Comparison of ENCODE assay signal across 8 mouse cellular contexts in the genomic region with DNA sequence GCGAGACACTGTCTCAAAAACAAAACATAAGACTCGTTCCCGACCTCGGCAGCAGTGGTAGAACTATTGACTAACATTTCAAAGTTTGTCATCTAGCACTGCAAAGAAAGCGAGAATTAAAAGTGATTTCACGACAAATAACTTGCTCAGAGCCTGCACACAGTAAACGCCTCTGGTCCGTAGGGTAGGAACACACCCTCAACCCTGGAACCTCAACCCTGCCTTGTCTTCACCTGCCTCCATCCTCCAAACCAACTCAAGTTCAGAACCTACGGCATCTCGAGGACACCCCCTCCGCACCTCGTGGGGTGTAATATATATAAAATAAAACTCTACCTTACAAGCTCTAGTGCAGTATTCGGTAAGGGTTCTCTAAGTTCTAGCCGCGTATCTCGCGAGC. TPM values are rescaled to one million over a fixed set of nuclear protein-coding genes. Genes with fewer than 3 reads are reported as not detected.
DNase-seq lines count a peak whose midpoint lies in the region; ATAC-seq and TF ChIP-seq lines count a peak whose summit lies in the region.

No protein-coding gene starts in this region.

- intact Hi-C loops in left cerebral cortex, postnatal 25 days (cut with DNase I) = no loop called here

- 6% methylated on average over 17 of the region's 17 CpGs for WGBS in heart, embryonic 11.5 days (ENCODE audit: insufficient replicate concordance)
- WGBS in forebrain, embryonic 14.5 days = 6% methylated on average over 17 of the region's 17 CpGs
- WGBS in liver, embryonic 16.5 days (ENCODE audit: insufficient replicate concordance) = 4% methylated on average over 17 of the region's 17 CpGs

- no peak for DNase-seq in heart, adult 9 months (ENCODE audit: low spot score in 2 of 2)
- no peak for DNase-seq in forebrain, embryonic 14.5 days (ENCODE audit: low spot score)
- no peak for DNase-seq in left cerebral cortex, adult 18-20 months (ENCODE audit: low spot score in 2 of 2)
- no peak for DNase-seq in adrenal gland, adult 8-10 months
- no peak for DNase-seq in left cerebral cortex, postnatal 25 days (ENCODE audit: low spot score in 2 of 2)

- no peaks in the 10 kb centered on the region for H3K9me3 ChIP-seq in heart, embryonic 11.5 days (replicated peaks; ENCODE audit: control insufficient read depth, low read length)
- H3K9me3 ChIP-seq in E14TG2a.4 (ENCODE audit: low read length) = no peaks in the 10 kb centered on the region
- H3K9me3 ChIP-seq in forebrain, embryonic 14.5 days (replicated peaks; ENCODE audit: control insufficient read depth, low read length) = no peaks in the 10 kb centered on the region
- no peaks in the 10 kb centered on the region for H3K9me3 ChIP-seq in liver, embryonic 16.5 days (replicated peaks; ENCODE audit: control insufficient read depth, low read length)

- no peak for TF ChIP-seq CTCF in E14TG2a.4 (conservative IDR thresholded peaks at IDR 0.05; ENCODE audit: low read length)

- ATAC-seq in heart, embryonic 11.5 days (replicated peaks; ENCODE audit: insufficient number of reproducible peaks, low FRiP score, low TSS enrichment) = 0 out of 2 replicates have a peak, but pooled peaks have one; percentile 27
- ATAC-seq in forebrain, embryonic 14.5 days = peak; percentile 10
- 0 out of 2 replicates have a peak, but pooled peaks have one; percentile 15 for ATAC-seq in liver, embryonic 16.5 days (ENCODE audit: low read depth)

- H3K27me3 ChIP-seq in heart, embryonic 11.5 days (ENCODE audit: control insufficient read depth, insufficient read depth, low read length) = no peaks in the 10 kb centered on the region
- H3K27me3 ChIP-seq in E14TG2a.4 (ENCODE audit: insufficient read depth, low read length) = peaks cover 4% of the 10 kb centered on the region
- H3K27me3 ChIP-seq in forebrain, embryonic 14.5 days (replicated peaks; ENCODE audit: control insufficient read depth, insufficient read depth, low read length) = no peaks in the 10 kb centered on the region
- H3K27me3 ChIP-seq in liver, embryonic 16.5 days (ENCODE audit: control insufficient read depth, insufficient read depth, low read depth, low read length) = no peaks in the 10 kb centered on the region

- peak overlapping the region; percentile 68 for H3K4me2 ChIP-seq in heart, embryonic 11.5 days
- H3K4me2 ChIP-seq in forebrain, embryonic 14.5 days (ENCODE audit: low read length) = peak overlapping the region; percentile 71
- H3K4me2 ChIP-seq in liver, embryonic 16.5 days (ENCODE audit: low read depth, low read length) = peak overlapping the region; percentile 80

- no peaks in the 10 kb centered on the region for H3K36me3 ChIP-seq in heart, embryonic 11.5 days (ENCODE audit: control insufficient read depth, insufficient read depth, low read length)
- H3K36me3 ChIP-seq in E14TG2a.4 (ENCODE audit: insufficient read depth, low read length) = peaks cover 22% of the 10 kb centered on the region
- no peaks in the 10 kb centered on the region for H3K36me3 ChIP-seq in forebrain, embryonic 14.5 days (ENCODE audit: control insufficient read depth, insufficient read depth, low read length)
- no peaks in the 10 kb centered on the region for H3K36me3 ChIP-seq in liver, embryonic 16.5 days (ENCODE audit: control insufficient read depth, insufficient read depth)

- H3K9ac ChIP-seq in heart, embryonic 11.5 days (ENCODE audit: low read depth, low read length) = peak overlapping the region; percentile 77
- H3K9ac ChIP-seq in forebrain, embryonic 14.5 days (ENCODE audit: low read length) = peak overlapping the region; percentile 65
- peak overlapping the region; percentile 67 for H3K9ac ChIP-seq in liver, embryonic 16.5 days (ENCODE audit: low read depth, low read length)

- no peak overlapping the region for H3K27ac ChIP-seq in heart, embryonic 11.5 days (ENCODE audit: low read depth, low read length)
- H3K27ac ChIP-seq in forebrain, embryonic 14.5 days (ENCODE audit: low read depth, low read length) = no peak overlapping the region
- 0 out of 2 replicates have a peak overlapping the region, but pooled peaks have one; percentile 3 for H3K27ac ChIP-seq in liver, embryonic 16.5 days (ENCODE audit: low read length)

- peaks cover 6% of the 10 kb centered on the region for H3K4me1 ChIP-seq in heart, embryonic 11.5 days (ENCODE audit: control insufficient read depth, insufficient read depth, low read length)
- peaks cover 51% of the 10 kb centered on the region for H3K4me1 ChIP-seq in E14TG2a.4 (replicated peaks; ENCODE audit: low read depth, low read length)
- peaks cover 7% of the 10 kb centered on the region for H3K4me1 ChIP-seq in forebrain, embryonic 14.5 days (ENCODE audit: control insufficient read depth, insufficient read depth, low read length)
- H3K4me1 ChIP-seq in liver, embryonic 16.5 days (ENCODE audit: control insufficient read depth, low read depth, low read length) = peaks cover 15% of the 10 kb centered on the region

- peak overlapping the region; percentile 78 for H3K4me3 ChIP-seq in heart, embryonic 11.5 days (ENCODE audit: low read depth, low read length)
- H3K4me3 ChIP-seq in E14TG2a.4 (replicated peaks; ENCODE audit: low read length) = peak overlapping the region; percentile 93
- H3K4me3 ChIP-seq in forebrain, embryonic 14.5 days (ENCODE audit: low read depth, low read length) = peak overlapping the region; percentile 74
- H3K4me3 ChIP-seq in liver, embryonic 16.5 days (ENCODE audit: low read depth, low read length) = peak overlapping the region; percentile 74

RNA-seq across cellular contexts. Expression of a gene that starts 0.4 kb away (rescaled TPM):
- polyA plus RNA-seq in heart, embryonic 11.5 days (2014; fragmentation: Nextera tagmentation; extraction: Ambion mirVana) = 12.1 and 19.8 TPM in 2 replicates
- polyA plus RNA-seq in forebrain, embryonic 14.5 days (2014; fragmentation: Nextera tagmentation; extraction: Ambion mirVana) = 17.4 and 19.0 TPM in 2 replicates
- polyA plus RNA-seq in liver, embryonic 16.5 days (2015; fragmentation: Nextera tagmentation; extraction: Ambion mirVana) = 7.9 and 8.4 TPM in 2 replicates
- total RNA-seq in left cerebral cortex, adult 18-20 months (2021) = 10 to 100 TPM; 10.5 to 12.6 TPM
- total RNA-seq in adrenal gland, adult 8-10 months (2022) = 10 to 100 TPM; 12.6 to 18.4 (median 14.0) TPM
- 10 to 100 TPM in 1 of 2 experiments, 1 to 10 TPM in 1; 9.9 to 10.5 TPM for total RNA-seq in left cerebral cortex, postnatal 25 days (2021)

RNA-seq across cellular contexts. Expression of a gene that starts 15.9 kb away (rescaled TPM):
- 0.77 and 0.93 TPM in 2 replicates for polyA plus RNA-seq in heart, embryonic 11.5 days (2014; fragmentation: Nextera tagmentation; extraction: Ambion mirVana)
- 13.1 and 15.7 TPM in 2 replicates for polyA plus RNA-seq in forebrain, embryonic 14.5 days (2014; fragmentation: Nextera tagmentation; extraction: Ambion mirVana)
- 0.06 and 0.09 TPM in 2 replicates for polyA plus RNA-seq in liver, embryonic 16.5 days (2015; fragmentation: Nextera tagmentation; extraction: Ambion mirVana)
- total RNA-seq in left cerebral cortex, adult 18-20 months (2021) = 10 to 100 TPM; 69.9 to 70.1 TPM
- 1 to 10 TPM; 5.6 to 9.2 (median 7.1) TPM for total RNA-seq in adrenal gland, adult 8-10 months (2022)
- total RNA-seq in left cerebral cortex, postnatal 25 days (2021) = 10 to 100 TPM; 78.2 to 84.6 TPM

RNA-seq across cellular contexts. Expression of a gene that starts 38.7 kb away (rescaled TPM):
- polyA plus RNA-seq in heart, embryonic 11.5 days (2014; fragmentation: Nextera tagmentation; extraction: Ambion mirVana) = 0.45 and 1.6 TPM in 2 replicates
- polyA plus RNA-seq in forebrain, embryonic 14.5 days (2014; fragmentation: Nextera tagmentation; extraction: Ambion mirVana) = 19.1 and 20.9 TPM in 2 replicates
- 76.1 and 87.5 TPM in 2 replicates for polyA plus RNA-seq in liver, embryonic 16.5 days (2015; fragmentation: Nextera tagmentation; extraction: Ambion mirVana)
- total RNA-seq in left cerebral cortex, adult 18-20 months (2021) = 10 to 100 TPM in 1 of 2 experiments, 1 to 10 TPM in 1; 9.5 to 19.9 TPM
- total RNA-seq in adrenal gland, adult 8-10 months (2022) = 1 to 10 TPM; 1.3 to 2.8 (median 1.8) TPM
- total RNA-seq in left cerebral cortex, postnatal 25 days (2021) = 10 to 100 TPM; 23.2 to 26.3 TPM

Comparison
In these comparisons a context has a peak if more than half of its experiments do, and no peak if none do; other contexts are left out.
1. RNA of a gene that starts 15.9 kb away (total RNA-seq): 78.2 to 84.6 TPM in left cerebral cortex, postnatal 25 days and 69.9 to 70.1 TPM in left cerebral cortex, adult 18-20 months; 5.6 to 9.2 TPM in adrenal gland, adult 8-10 months; every median in the first group is over 4 times any median in the second.
2. Peak in every context shown above with its lines, with median percentiles within 50 percentile points of each other: ATAC-seq, H3K4me2 ChIP-seq, H3K4me3 ChIP-seq and H3K9ac ChIP-seq.